Mouse (Mus musculus): ENCODE measurements at regions not wholly inside any gene's neighbourhood (a gene's known extent, or its start where the extent isn't known, plus 50 kb on each side); places are given as distances from the start of the nearest gene placed in this dataset.

DNA sequence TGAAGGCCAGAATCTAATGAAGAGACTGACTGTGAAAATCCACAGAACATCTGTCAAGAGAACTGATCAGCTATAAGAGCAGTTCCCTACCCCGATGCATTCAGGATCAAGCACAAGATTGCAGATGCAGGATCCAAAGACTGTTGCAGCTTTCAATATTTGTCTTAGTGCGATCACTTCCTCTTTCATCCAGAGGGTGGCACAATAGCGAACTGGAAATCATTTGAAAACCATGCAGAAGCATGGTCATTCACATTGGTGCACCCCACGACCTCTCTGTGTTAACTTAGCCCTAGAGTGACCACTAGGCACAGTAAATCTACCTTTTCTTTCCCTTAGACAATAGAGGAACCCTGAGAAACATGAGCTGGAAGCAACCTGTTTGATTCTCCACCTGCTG is 55.8 kb upstream of the Pak3 start:
- WGBS: 38% methylated on average over 4 of the region's 4 CpGs
- H3K27ac ChIP-seq (ENCODE audit: low read depth, low read length): no peak overlapping the region
- ATAC-seq: no peak

DNA sequence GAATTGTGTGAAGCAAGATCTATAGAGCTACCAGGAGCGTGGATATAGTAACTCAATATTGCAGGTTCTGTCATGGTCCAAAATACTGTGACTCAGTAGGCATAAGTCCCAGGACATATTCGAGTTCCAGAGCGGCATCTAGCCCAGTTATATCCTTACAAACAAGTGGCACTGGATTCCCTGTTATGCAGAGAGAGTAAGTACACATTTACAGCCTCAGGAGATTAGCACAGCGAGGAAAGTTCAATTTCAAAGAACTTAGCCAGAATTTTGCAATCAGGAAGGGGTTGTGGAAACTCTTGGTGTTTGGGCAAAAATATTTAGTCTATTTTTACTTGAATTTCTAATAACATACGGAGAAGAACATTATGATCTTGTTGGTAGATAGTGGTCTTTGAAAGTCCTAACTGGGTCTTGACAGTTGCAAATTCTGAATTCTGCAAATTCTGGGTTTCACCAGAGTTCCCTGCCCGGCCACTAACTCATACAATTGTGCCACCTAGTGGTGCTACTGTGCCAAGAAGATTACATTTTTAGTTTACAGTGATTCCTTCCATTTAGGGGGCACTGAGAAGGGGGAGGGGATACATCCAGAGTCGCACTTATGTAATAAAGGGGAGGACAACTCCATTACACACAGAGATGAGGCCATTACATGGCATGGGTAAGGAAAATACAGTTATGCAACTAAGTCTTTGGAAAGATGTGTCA is 54.7 kb upstream of the Chrdl1 start:
- 55% methylated on average over 7 of the region's 7 CpGs for WGBS
- no peak overlapping the region for H3K9ac ChIP-seq (ENCODE audit: low read depth, low read length)
- peaks cover 2% of the 10 kb centered on the region; the same call in 1 of the 2 replicates for H3K27me3 ChIP-seq (replicated peaks; ENCODE audit: control insufficient read depth, insufficient read depth, low read length)
- H3K36me3 ChIP-seq (ENCODE audit: control insufficient read depth, insufficient read depth, low read length): no peaks in the 10 kb centered on the region
- no peak overlapping the region for H3K27ac ChIP-seq (ENCODE audit: low read depth, low read length)
- no peak overlapping the region for H3K4me2 ChIP-seq (ENCODE audit: low read length)
- H3K4me3 ChIP-seq (ENCODE audit: low read length): no peak overlapping the region
- H3K9me3 ChIP-seq (ENCODE audit: control insufficient read depth, low read length): no peaks in the 10 kb centered on the region
- no peaks in the 10 kb centered on the region for H3K4me1 ChIP-seq (ENCODE audit: control insufficient read depth, insufficient read depth, low read depth, low read length)
- ATAC-seq: no peak

More for the DNA sequence above, 55.8 kb upstream of the Pak3 start:
- no peak overlapping the region for H3K4me3 ChIP-seq (ENCODE audit: low read length)
- H3K4me2 ChIP-seq (ENCODE audit: low read length): no peak overlapping the region
- no peaks in the 10 kb centered on the region for H3K9me3 ChIP-seq (ENCODE audit: control insufficient read depth, low read length)
- H3K9ac ChIP-seq (ENCODE audit: low read depth, low read length): no peak overlapping the region
- H3K4me1 ChIP-seq (ENCODE audit: control insufficient read depth, insufficient read depth, low read depth, low read length): no peaks in the 10 kb centered on the region
- H3K36me3 ChIP-seq (ENCODE audit: control insufficient read depth, insufficient read depth, low read length): no peaks in the 10 kb centered on the region
- H3K27me3 ChIP-seq (replicated peaks; ENCODE audit: control insufficient read depth, insufficient read depth, low read length): no peaks in the 10 kb centered on the region

- H3K27me3 ChIP-seq (replicated peaks; ENCODE audit: control insufficient read depth, insufficient read depth, low read length): peaks cover 2% of the 10 kb centered on the region; the same call in 1 of the 2 replicates
- ATAC-seq: peak; percentile 52; the same call in 1 of the 2 replicates
- H3K36me3 ChIP-seq (ENCODE audit: control insufficient read depth, insufficient read depth, low read length): no peaks in the 10 kb centered on the region
- no peaks in the 10 kb centered on the region for H3K4me1 ChIP-seq (ENCODE audit: control insufficient read depth, insufficient read depth, low read depth, low read length)
- no peaks in the 10 kb centered on the region for H3K9me3 ChIP-seq (ENCODE audit: control insufficient read depth, low read length)
- H3K4me2 ChIP-seq (ENCODE audit: low read length): no peak overlapping the region
- no peak overlapping the region for H3K27ac ChIP-seq (ENCODE audit: low read depth, low read length)
- 9% methylated on average over 3 of the region's 3 CpGs for WGBS
- H3K9ac ChIP-seq (ENCODE audit: low read depth, low read length): no peak overlapping the region
- H3K4me3 ChIP-seq (ENCODE audit: low read length): no peak overlapping the region
Observed at GRCm38 (mm10) chrX:143444581-143444980, 50.5 kb upstream of the Chrdl1 start.
